9 mouse cellular contexts compared by ENCODE assay signal in the genomic region with DNA sequence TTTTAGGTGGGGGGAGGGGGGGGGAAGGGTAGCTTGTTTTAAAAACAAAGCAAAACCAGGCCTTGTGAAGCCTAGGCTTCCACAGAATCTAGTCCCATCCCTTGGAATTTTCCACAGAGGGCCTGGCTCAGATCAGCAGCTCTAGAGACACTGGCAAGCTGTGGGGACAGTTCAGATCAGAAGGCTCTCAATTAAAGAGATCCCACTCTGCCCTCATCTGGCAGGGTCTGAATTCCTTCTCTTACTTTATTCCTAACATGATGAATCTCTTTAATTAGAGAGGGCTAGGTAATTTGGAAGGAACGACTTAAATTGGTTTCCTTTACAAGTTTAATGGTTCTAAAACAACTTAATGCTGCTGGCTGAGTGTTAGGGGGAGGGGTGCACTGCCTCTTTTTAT.
DNase-seq lines count a peak whose midpoint lies in the region; ATAC-seq and TF ChIP-seq lines count a peak whose summit lies in the region.
"Had no signal": no experiment of that assay in that cellular context is flagged by ENCODE, and none has a peak within 500 bp of the region (broad histone marks: within the 10 kb centered on the region; RNA-seq: fewer than 3 reads in every experiment).

No protein-coding gene starts in this region.

- H3K36me3 ChIP-seq in heart, embryonic 11.5 days (ENCODE audit: control insufficient read depth, insufficient read depth, low read length): no peaks in the 10 kb centered on the region
- no peaks in the 10 kb centered on the region for H3K36me3 ChIP-seq in stomach, postnatal 0 days (ENCODE audit: control insufficient read depth, insufficient read depth, low read length)

- H3K9me3 ChIP-seq in heart, embryonic 11.5 days (replicated peaks; ENCODE audit: control insufficient read depth, low read length): no peaks in the 10 kb centered on the region
- no peaks in the 10 kb centered on the region for H3K9me3 ChIP-seq in stomach, postnatal 0 days (ENCODE audit: control insufficient read depth, low read length)

- TF ChIP-seq CTCF in stomach, postnatal 0 days (IDR thresholded peaks at IDR 0.05; ENCODE audit: low read depth): peak; percentile 37

- H3K9ac ChIP-seq in heart, embryonic 11.5 days (ENCODE audit: low read depth, low read length): no peak overlapping the region
- no peak overlapping the region for H3K9ac ChIP-seq in stomach, postnatal 0 days (ENCODE audit: low read length)

- no peak for TF ChIP-seq EP300 in stomach, postnatal 0 days (optimal IDR thresholded peaks at IDR 0.05)

- H3K4me3 ChIP-seq in heart, embryonic 11.5 days (ENCODE audit: low read depth, low read length): no peak overlapping the region
- no peak overlapping the region for H3K4me3 ChIP-seq in stomach, postnatal 0 days (ENCODE audit: low read depth, low read length)

- peaks cover 5% of the 10 kb centered on the region; the same call in 1 of the 2 replicates for H3K4me1 ChIP-seq in heart, embryonic 11.5 days (ENCODE audit: control insufficient read depth, insufficient read depth, low read length)
- H3K4me1 ChIP-seq in stomach, postnatal 0 days (replicated peaks; ENCODE audit: control insufficient read depth, insufficient read depth): no peaks in the 10 kb centered on the region

- no peak overlapping the region for H3K27ac ChIP-seq in heart, embryonic 11.5 days (ENCODE audit: low read depth, low read length)
- H3K27ac ChIP-seq in stomach, postnatal 0 days (replicated peaks): no peak overlapping the region

- DNase-seq in heart, adult 11 months: peak; percentile 94
- DNase-seq in right cerebral cortex, adult 18-20 months: peak; percentile 18
- DNase-seq in right cerebral cortex, postnatal 25 days: no peak
- peak; percentile 16 to 24 for DNase-seq in heart, adult 9 months (ENCODE audit: low spot score in 2 of 2)
- no peak for DNase-seq in stomach, postnatal 0 days (ENCODE audit: low spot score)
- DNase-seq in thymus, postnatal 0 days (ENCODE audit: low spot score): no peak
- DNase-seq in thymus, postnatal 36 days: no peak
- DNase-seq: right cerebral cortex, postnatal 14 days had no signal

- H3K27me3 ChIP-seq in heart, embryonic 11.5 days (ENCODE audit: control insufficient read depth, insufficient read depth, low read length): no peaks in the 10 kb centered on the region
- no peaks in the 10 kb centered on the region for H3K27me3 ChIP-seq in stomach, postnatal 0 days (ENCODE audit: control insufficient read depth, insufficient read depth, low read length)

- H3K4me2 ChIP-seq in heart, embryonic 11.5 days: no peak overlapping the region
- H3K4me2 ChIP-seq in stomach, postnatal 0 days (replicated peaks; ENCODE audit: low read depth): no peak overlapping the region

- no peak for ATAC-seq in heart, embryonic 11.5 days (replicated peaks; ENCODE audit: insufficient number of reproducible peaks, low FRiP score, low TSS enrichment)
- no peak for ATAC-seq in stomach, postnatal 0 days (ENCODE audit: low FRiP score, low TSS enrichment)

- 40% methylated on average over 1 of the region's 1 CpGs for WGBS in heart, embryonic 11.5 days (ENCODE audit: insufficient replicate concordance)
- WGBS in stomach, postnatal 0 days: 28% methylated on average over 1 of the region's 1 CpGs

Comparison
In these comparisons a context has a peak if more than half of its experiments do, and no peak if none do; other contexts are left out.
1. DNase-seq: peak in heart, adult 11 months (single experiment), right cerebral cortex, adult 18-20 months (single experiment) and heart, adult 9 months (2 of 2); none in right cerebral cortex, postnatal 25 days (single experiment), stomach, postnatal 0 days (single experiment), thymus, postnatal 0 days (single experiment) and thymus, postnatal 36 days (0 of 2).